ENCODE assay signal across 17 mouse cellular contexts in genomic region chr16:97194630-97195029, GRCm38 (mm10). TPM values are rescaled to one million over a fixed set of nuclear protein-coding genes. Genes with fewer than 3 reads are reported as not detected.
"Had no signal": no experiment of that assay in that cellular context is flagged by ENCODE, and none has a peak within 500 bp of the region (broad histone marks: within the 10 kb centered on the region; RNA-seq: fewer than 3 reads in every experiment).

No protein-coding gene starts in this region.

- H3K9ac ChIP-seq: lung, embryonic 14.5 days; midbrain, embryonic 13.5 days; midbrain, embryonic 15.5 days; neural tube, embryonic 12.5 days had no signal

- H3K9me3 ChIP-seq: megakaryocyte, embryonic 14.5 days; midbrain, embryonic 13.5 days; midbrain, embryonic 15.5 days; neural tube, embryonic 12.5 days had no signal

- H3K36me3 ChIP-seq: midbrain, embryonic 13.5 days; midbrain, embryonic 15.5 days; neural tube, embryonic 12.5 days had no signal

- H3K27me3 ChIP-seq: midbrain, embryonic 13.5 days; midbrain, embryonic 15.5 days; neural tube, embryonic 12.5 days had no signal

- DNase-seq: lung, adult 18-20 months; lung, embryonic 14.5 days; lung, postnatal 10 days; lung, postnatal 4 days; right cerebral cortex, adult 18-20 months; right cerebral cortex, postnatal 25 days; right cerebral cortex, postnatal 4 days; spleen, adult 18-20 months; thymus, adult 18-20 months; thymus, postnatal 14 days; thymus, postnatal 36 days had no signal

- ATAC-seq: midbrain, embryonic 13.5 days; midbrain, embryonic 15.5 days had no signal

- H3K4me3 ChIP-seq: megakaryocyte, embryonic 14.5 days; midbrain, embryonic 13.5 days; midbrain, embryonic 15.5 days; neural tube, embryonic 12.5 days had no signal

- H3K4me1 ChIP-seq: megakaryocyte, embryonic 14.5 days; neural tube, embryonic 12.5 days had no signal

- H3K27ac ChIP-seq: midbrain, embryonic 13.5 days; midbrain, embryonic 15.5 days; neural tube, embryonic 12.5 days had no signal

- H3K4me2 ChIP-seq: lung, embryonic 14.5 days; midbrain, embryonic 11.5 days; midbrain, embryonic 13.5 days; midbrain, embryonic 15.5 days; neural tube, embryonic 12.5 days had no signal

RNA-seq across cellular contexts. Expression of gene Dscam, which starts 24.1 kb away (rescaled TPM):
- polyA plus RNA-seq: lung, embryonic 14.5 days; lung, embryonic 16.5 days had no signal
